Mouse (Mus musculus): Measurements from ENCODE around the gene Rnf169. TPM values are rescaled to one million over a fixed set of nuclear protein-coding genes. Genes with fewer than 3 reads are reported as not detected.
A peak's percentile ranks its signal among the peaks of the same experiment; 100 is the strongest.
"Not testable (repeated sequence)": the region's sequence is repeated elsewhere in the genome, so short reads cannot be mapped to it uniquely, and the experiment has no call there.

Gene Rnf169
- polyA plus RNA-seq, 1 experiment from 2014 or later, result 3.6 TPM

DNA sequence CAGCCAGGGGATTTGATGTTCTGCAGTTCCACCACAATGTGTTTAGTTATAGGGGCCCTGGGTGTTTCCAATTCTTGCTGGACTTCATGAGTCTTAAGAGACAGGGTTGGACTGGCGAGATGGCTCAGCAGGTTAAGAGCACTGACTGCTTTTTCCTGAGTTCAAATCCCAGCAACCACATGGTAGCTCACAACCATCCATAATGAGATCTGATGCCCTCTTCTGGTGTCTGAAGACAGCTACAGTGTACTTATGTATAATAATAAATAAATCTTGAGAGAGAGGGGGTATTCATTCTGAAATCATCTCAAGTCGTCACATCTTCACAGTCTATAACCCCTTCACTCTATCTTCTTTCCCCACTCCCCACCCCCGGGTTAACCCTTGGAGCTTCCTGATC, 7.3 kb downstream of the Rnf169 start:
- ATAC-seq; DNase-seq (ENCODE audit: low spot score); H3K36me3 ChIP-seq (ENCODE audit: control insufficient read depth, insufficient read depth, low read length); H3K9me3 ChIP-seq (replicated peaks; ENCODE audit: control insufficient read depth, low read length); H3K27me3 ChIP-seq (replicated peaks; ENCODE audit: control insufficient read depth, insufficient read depth, low read length); H3K4me3 ChIP-seq (ENCODE audit: low read depth, low read length); H3K9ac ChIP-seq (ENCODE audit: low read length); H3K4me2 ChIP-seq (ENCODE audit: low read length); H3K27ac ChIP-seq (ENCODE audit: low read depth, low read length): not testable (repeated sequence)
- WGBS, result 81% methylated on average over 3 of the region's 3 CpGs
- peaks cover 21% of the 10 kb centered on the region for H3K4me1 ChIP-seq (ENCODE audit: control insufficient read depth, insufficient read depth, low read length)

DNA sequence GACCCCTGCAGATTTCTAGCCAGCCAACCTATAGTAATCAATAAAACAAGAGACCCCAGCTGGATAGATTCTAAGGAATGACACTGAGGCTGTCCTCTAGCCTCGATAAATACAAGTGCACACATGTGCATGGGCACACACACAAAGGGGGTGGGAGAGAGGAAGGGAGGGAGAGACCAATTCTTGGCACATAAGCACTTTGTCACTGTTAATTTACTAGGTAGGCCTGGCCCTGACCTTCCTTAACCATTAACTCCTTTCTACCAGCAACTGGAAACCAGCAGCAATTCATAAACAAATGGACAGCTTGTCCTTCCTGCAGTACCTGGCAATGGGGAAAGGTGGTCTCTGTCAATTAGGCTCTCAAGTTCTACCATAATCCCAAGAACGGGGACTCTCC, 8.3 kb downstream of the Rnf169 start:
- DNase-seq (ENCODE audit: low spot score), result no peak
- H3K27me3 ChIP-seq (replicated peaks; ENCODE audit: control insufficient read depth, insufficient read depth, low read length), result no peaks in the 10 kb centered on the region
- ATAC-seq, result no peak
- WGBS, result 81% methylated on average over 2 of the region's 2 CpGs
- H3K4me1 ChIP-seq (ENCODE audit: control insufficient read depth, insufficient read depth, low read length), result peaks cover 21% of the 10 kb centered on the region
- no peak overlapping the region for H3K9ac ChIP-seq (ENCODE audit: low read length)
- H3K36me3 ChIP-seq (ENCODE audit: control insufficient read depth, insufficient read depth, low read length), result no peaks in the 10 kb centered on the region
- H3K27ac ChIP-seq (ENCODE audit: low read depth, low read length), result no peak overlapping the region
- H3K4me3 ChIP-seq (ENCODE audit: low read depth, low read length), result no peak overlapping the region
- H3K9me3 ChIP-seq (replicated peaks; ENCODE audit: control insufficient read depth, low read length), result no peaks in the 10 kb centered on the region
- H3K4me2 ChIP-seq (ENCODE audit: low read length), result no peak overlapping the region

DNA sequence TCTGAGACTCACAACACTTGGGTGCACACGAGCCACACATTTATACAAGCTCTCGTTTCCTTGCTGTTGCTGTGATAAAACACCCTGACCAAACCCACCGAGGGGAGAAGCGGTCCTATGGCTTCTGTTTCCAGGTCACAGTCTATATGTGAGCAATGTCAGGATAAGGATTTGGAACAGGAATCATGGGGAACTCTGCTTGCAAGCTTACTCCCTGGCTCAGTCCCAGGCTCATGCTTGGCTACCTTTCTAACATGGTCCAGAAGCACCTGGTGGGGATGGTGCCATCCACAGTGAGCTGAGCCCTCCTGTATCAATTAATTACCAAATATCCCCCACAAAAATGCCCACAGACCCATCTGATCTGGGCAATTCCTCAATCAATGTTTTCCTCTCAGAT, 11.1 kb downstream of the Rnf169 start:
- no peaks in the 10 kb centered on the region for H3K9me3 ChIP-seq (replicated peaks; ENCODE audit: control insufficient read depth, low read length)
- no peaks in the 10 kb centered on the region for H3K36me3 ChIP-seq (ENCODE audit: control insufficient read depth, insufficient read depth, low read length)
- H3K27me3 ChIP-seq (replicated peaks; ENCODE audit: control insufficient read depth, insufficient read depth, low read length), result no peaks in the 10 kb centered on the region
- WGBS, result 70% methylated on average over 4 of the region's 4 CpGs
- DNase-seq (ENCODE audit: low spot score), result no peak
- peaks cover 38% of the 10 kb centered on the region for H3K4me1 ChIP-seq (ENCODE audit: control insufficient read depth, insufficient read depth, low read length)
- H3K9ac ChIP-seq (ENCODE audit: low read length), result no peak overlapping the region
- no peak overlapping the region for H3K4me3 ChIP-seq (ENCODE audit: low read depth, low read length)
- H3K27ac ChIP-seq (ENCODE audit: low read depth, low read length), result no peak overlapping the region
- ATAC-seq, result no peak
- no peak overlapping the region for H3K4me2 ChIP-seq (ENCODE audit: low read length)

DNA sequence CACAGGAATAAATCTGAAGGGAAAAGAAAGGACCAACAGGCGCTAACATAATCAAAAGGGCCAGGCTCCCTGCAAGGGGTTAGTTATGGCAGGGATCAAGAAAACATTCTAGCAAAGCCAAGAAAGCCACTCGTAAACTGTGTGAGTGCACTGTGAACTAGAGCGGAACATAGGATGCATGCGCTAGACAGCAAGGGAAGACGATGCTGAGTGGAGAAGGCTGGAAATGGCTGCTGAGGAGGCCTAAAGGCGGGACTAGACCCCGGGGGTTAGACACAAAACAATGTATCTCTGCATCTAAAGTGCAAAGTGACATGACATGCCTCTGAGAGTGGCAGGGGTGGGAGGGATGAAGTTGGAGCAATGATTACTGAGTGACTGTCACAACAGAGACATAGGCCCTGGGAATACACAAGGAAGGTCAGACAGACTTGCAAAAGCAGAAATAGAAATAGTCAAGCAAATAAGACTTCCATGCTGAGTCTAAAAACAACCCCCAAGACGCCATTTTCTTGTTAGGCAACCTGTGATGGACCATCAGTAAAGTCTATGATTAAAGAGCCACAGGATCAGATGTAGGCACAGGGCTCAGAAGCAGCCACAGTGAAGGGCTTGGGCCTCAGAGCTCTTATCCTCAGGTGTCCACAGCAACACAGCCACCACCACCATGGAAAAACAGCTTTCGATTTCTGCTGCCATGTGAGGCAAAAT, 14.1 kb downstream of the Rnf169 start:
- H3K36me3 ChIP-seq (ENCODE audit: control insufficient read depth, insufficient read depth, low read length), result no peaks in the 10 kb centered on the region
- H3K4me2 ChIP-seq (ENCODE audit: low read length), result no peak overlapping the region
- H3K4me3 ChIP-seq (ENCODE audit: low read depth, low read length), result no peak overlapping the region
- DNase-seq (ENCODE audit: low spot score) (peak; percentile 41), ATAC-seq (peak; percentile 30; the same call in 1 of the 2 replicates)
- WGBS, result 38% methylated on average over 9 of the region's 9 CpGs
- H3K9me3 ChIP-seq (replicated peaks; ENCODE audit: control insufficient read depth, low read length), result no peaks in the 10 kb centered on the region
- H3K9ac ChIP-seq (ENCODE audit: low read length), result no peak overlapping the region
- peak overlapping the region; percentile 35; the same call in 1 of the 2 replicates for H3K27ac ChIP-seq (ENCODE audit: low read depth, low read length)
- peaks cover 40% of the 10 kb centered on the region for H3K4me1 ChIP-seq (ENCODE audit: control insufficient read depth, insufficient read depth, low read length)
- no peaks in the 10 kb centered on the region for H3K27me3 ChIP-seq (replicated peaks; ENCODE audit: control insufficient read depth, insufficient read depth, low read length)

DNA sequence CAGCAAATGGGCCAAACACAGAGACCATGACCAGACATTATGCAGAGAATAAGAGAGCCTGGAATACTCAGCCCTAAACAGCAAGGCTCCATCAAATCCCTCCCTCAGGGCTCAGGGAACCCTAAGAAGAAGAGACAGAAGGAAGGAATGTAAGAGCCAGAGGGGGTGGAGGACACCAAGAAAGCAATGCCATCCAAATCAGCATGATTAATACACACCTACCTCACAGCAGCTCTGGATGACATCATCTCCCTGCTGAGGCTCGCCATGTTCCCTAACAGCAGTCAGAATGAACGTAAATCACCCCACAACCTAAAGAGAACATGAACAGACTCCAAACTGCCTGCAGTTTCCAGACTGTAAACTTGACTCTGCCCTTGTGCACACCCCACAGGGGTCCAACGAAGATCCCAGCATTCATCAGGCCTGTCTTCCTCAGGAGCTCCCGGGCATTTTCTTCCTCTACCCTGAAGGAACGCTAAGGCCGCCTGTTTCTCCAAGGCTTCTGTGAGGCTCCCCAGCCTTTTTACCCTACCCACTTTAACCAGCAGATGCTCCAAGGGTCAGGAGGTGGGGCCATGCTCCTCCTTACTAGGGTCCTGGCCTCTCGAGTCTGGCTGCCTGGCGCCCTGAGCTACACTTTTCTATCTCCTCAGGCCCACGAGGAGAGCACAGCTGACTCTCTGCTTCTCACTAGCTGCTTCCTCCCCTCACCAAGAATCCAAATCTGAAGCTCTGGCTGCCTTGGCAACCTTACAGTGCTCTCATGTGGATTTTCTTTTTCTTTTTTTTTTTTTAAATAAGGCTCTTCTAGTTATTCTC, 15.0 kb downstream of the Rnf169 start:
- Histone ChIP-seq H3K9me3 (replicated peaks; ENCODE audit: control insufficient read depth, low read length) (no peaks in the 10 kb centered on the region), H3K36me3 (ENCODE audit: control insufficient read depth, insufficient read depth, low read length) (no peaks in the 10 kb centered on the region), H3K4me1 (ENCODE audit: control insufficient read depth, insufficient read depth, low read length) (peaks cover 40% of the 10 kb centered on the region), H3K9ac (ENCODE audit: low read length) (peak overlapping the region; percentile 45; the same call in 1 of the 2 replicates), H3K27ac (ENCODE audit: low read depth, low read length) (peak overlapping the region; percentile 70), H3K27me3 (replicated peaks; ENCODE audit: control insufficient read depth, insufficient read depth, low read length) (no peaks in the 10 kb centered on the region), H3K4me3 (ENCODE audit: low read depth, low read length) (no peak overlapping the region), H3K4me2 (ENCODE audit: low read length) (peak overlapping the region; percentile 22; the same call in 1 of the 2 replicates)
- peak; percentile 47 for ATAC-seq
- WGBS, result 27% methylated on average over 9 of the region's 9 CpGs
- DNase-seq (ENCODE audit: low spot score), result peak; percentile 60

DNA sequence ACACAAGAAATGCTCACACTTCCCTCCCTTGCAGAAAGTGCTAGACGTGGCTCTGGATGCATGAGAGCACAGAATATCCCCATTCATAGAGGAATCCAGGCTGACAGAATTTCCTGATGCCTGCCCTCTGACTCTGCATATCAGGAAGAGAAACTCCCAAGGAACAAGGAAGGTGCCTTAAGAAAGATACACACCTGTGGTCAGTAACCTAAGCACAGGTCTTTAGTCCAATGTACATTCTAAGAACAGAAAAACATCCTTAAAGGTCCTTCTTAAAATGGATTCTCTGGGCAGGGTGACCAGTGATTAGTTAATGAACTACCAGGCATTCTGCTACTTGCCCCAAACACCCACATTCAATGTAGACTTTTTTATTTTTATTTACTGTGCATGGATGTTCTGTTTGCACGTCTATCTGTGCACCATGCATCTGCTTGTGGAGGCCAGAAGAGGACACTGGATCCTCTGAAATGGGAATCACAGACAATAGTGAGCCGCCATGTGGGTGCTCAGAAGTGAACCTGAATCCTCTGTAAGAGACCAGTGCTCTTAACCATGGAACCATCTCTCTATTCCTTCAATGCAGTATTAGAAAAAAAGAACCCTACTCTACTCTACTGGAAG, 16.9 kb downstream of the Rnf169 start:
- Histone ChIP-seq H3K9ac (ENCODE audit: low read length) (no peak overlapping the region), H3K4me3 (ENCODE audit: low read depth, low read length) (no peak overlapping the region), H3K27me3 (replicated peaks; ENCODE audit: control insufficient read depth, insufficient read depth, low read length) (no peaks in the 10 kb centered on the region), H3K27ac (ENCODE audit: low read depth, low read length) (no peak overlapping the region), H3K4me2 (ENCODE audit: low read length) (no peak overlapping the region), H3K9me3 (replicated peaks; ENCODE audit: control insufficient read depth, low read length) (no peaks in the 10 kb centered on the region), H3K36me3 (ENCODE audit: control insufficient read depth, insufficient read depth, low read length) (no peaks in the 10 kb centered on the region), H3K4me1 (ENCODE audit: control insufficient read depth, insufficient read depth, low read length) (peaks cover 25% of the 10 kb centered on the region)
- 77% methylated on average over 3 of the region's 3 CpGs for WGBS
- DNase-seq (ENCODE audit: low spot score) (no peak), ATAC-seq (no peak)

DNA sequence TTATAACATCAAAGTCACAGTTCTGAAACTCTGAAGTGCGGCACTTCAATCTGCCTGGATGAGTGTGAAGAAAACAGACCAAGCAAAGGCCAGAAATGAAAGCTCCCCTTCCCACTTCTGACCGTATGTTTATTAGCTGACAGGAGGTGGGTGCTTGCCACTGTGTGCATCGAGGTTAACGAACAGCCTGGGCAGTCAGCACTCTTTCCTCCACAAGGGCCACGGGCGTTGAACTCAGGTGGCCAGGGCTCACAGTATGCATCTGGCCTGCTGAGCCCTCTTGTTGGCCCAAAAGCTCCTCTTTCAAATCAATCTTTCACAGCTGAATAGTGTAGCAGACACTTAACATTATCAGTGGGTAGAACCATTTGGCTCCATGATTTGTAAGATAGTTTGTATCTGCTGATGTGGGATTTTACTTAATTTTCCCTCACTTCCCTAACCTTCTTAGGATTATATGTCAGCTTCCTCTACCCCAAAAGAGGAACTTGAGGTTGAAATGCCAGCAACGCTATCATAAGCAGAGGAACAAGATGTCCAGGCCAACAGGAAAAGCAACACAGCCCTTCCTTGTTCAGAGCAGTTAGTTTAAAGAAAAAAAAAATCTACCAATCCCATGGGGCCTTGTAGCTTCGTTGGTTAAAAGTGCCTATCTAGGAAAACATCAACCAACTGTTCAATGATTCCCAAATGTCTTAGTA, 17.6 kb downstream of the Rnf169 start:
- Histone ChIP-seq H3K4me1 (ENCODE audit: control insufficient read depth, insufficient read depth, low read length) (peaks cover 22% of the 10 kb centered on the region), H3K9ac (ENCODE audit: low read length) (no peak overlapping the region), H3K27ac (ENCODE audit: low read depth, low read length) (no peak overlapping the region), H3K4me3 (ENCODE audit: low read depth, low read length) (no peak overlapping the region), H3K9me3 (replicated peaks; ENCODE audit: control insufficient read depth, low read length) (no peaks in the 10 kb centered on the region), H3K27me3 (replicated peaks; ENCODE audit: control insufficient read depth, insufficient read depth, low read length) (no peaks in the 10 kb centered on the region), H3K4me2 (ENCODE audit: low read length) (no peak overlapping the region), H3K36me3 (ENCODE audit: control insufficient read depth, insufficient read depth, low read length) (no peaks in the 10 kb centered on the region)
- DNase-seq (ENCODE audit: low spot score), result peak; percentile 23
- ATAC-seq, result no peak
- 65% methylated on average over 8 of the region's 8 CpGs for WGBS

DNA sequence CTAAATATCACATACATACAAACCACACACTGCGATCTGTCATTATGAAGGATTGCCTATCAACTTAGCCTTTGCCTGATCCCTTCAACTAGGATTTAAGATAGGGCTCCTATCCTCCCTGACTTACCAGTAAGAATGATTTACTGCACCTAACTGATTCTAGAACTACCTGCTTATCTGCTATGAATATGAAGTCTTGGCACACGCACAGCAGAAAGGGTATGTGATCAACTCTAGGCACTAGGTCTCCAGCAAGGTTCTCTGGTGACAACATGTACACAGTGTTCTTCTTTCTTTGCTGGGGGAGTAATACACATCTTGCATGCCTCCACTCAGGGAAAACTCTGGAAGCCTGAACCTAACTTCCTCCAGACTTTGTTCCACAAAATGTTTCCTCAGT, 18.7 kb downstream of the Rnf169 start:
- WGBS, result 96% methylated on average over 2 of the region's 2 CpGs
- Histone ChIP-seq H3K4me2 (ENCODE audit: low read length) (no peak overlapping the region), H3K27ac (ENCODE audit: low read depth, low read length) (no peak overlapping the region), H3K4me3 (ENCODE audit: low read depth, low read length) (no peak overlapping the region), H3K9ac (ENCODE audit: low read length) (no peak overlapping the region), H3K36me3 (ENCODE audit: control insufficient read depth, insufficient read depth, low read length) (no peaks in the 10 kb centered on the region), H3K9me3 (replicated peaks; ENCODE audit: control insufficient read depth, low read length) (no peaks in the 10 kb centered on the region), H3K4me1 (ENCODE audit: control insufficient read depth, insufficient read depth, low read length) (peaks cover 19% of the 10 kb centered on the region), H3K27me3 (replicated peaks; ENCODE audit: control insufficient read depth, insufficient read depth, low read length) (no peaks in the 10 kb centered on the region)
- DNase-seq (ENCODE audit: low spot score), result no peak
- ATAC-seq, result no peak
